Mouse (Mus musculus): ENCODE data around the gene Ust. TPM values are rescaled to one million over a fixed set of nuclear protein-coding genes. Genes with fewer than 3 reads are reported as not detected.

Ust gene
- total and polyA plus RNA-seq, 3 experiments, result not detected

- Histone ChIP-seq H3K4me2 (ENCODE audit: insufficient read depth, low read depth, poor library complexity, severe bottlenecking) (peak overlapping the region; percentile 74), H3K9ac (ENCODE audit: insufficient read depth, low read depth) (peak overlapping the region; percentile 51), H3K4me3 (replicated peaks in 1 of 3; ENCODE audit: low read depth in 2 of 3, low read length in 2 of 3, poor library complexity in 1 of 3) (peak overlapping the region; percentile 8 to 44 (median 15)), H3K4me1 (ENCODE audit: control insufficient read depth in 1 of 2, insufficient read depth in 2 of 2) (peaks cover 7 to 23% of the 10 kb centered on the region in 2 experiments; a peak in 3 of 4 replicates), H3K36me3 (replicated peaks in 1 of 2; ENCODE audit: control insufficient read depth in 1 of 2, insufficient read depth in 1 of 2, low read length in 1 of 2) (no peaks in the 10 kb centered on the region), H3K27me3 (replicated peaks) (no peaks in the 10 kb centered on the region), H3K27ac (ENCODE audit: insufficient read depth, low read depth) (no peak overlapping the region), H3K79me2 (replicated peaks; ENCODE audit: control insufficient read depth, extremely low read depth, insufficient read depth, poor library complexity, severe bottlenecking) (no peaks in the 10 kb centered on the region), H3K9me3 (replicated peaks; ENCODE audit: low read length) (no peaks in the 10 kb centered on the region)
- DNase-seq (ENCODE audit: extremely low read depth), result peak; percentile 30
- TF ChIP-seq ETS1 (conservative IDR thresholded peaks at IDR 0.05; ENCODE audit: low read depth, low read length), result peak; percentile 46
- TF ChIP-seq JUN (IDR thresholded peaks at IDR 0.05; ENCODE audit: insufficient read depth, low read depth, low read length), result no peak
- TF ChIP-seq SIN3A (IDR thresholded peaks at IDR 0.05; ENCODE audit: low read length), result peak; percentile 63; the same call in 1 of the 2 replicates
- dilution Hi-C loops (cut with MboI; ENCODE audit: extremely low pct_ligation_motif_present, extremely low pct_unique_long_range_greater_than_20kb, low sequenced_read_pairs), result no loop called here
- in situ Hi-C loops (cut with MboI; ENCODE audit: low pct_ligation_motif_present, low pct_unique_long_range_greater_than_20kb, low sequenced_read_pairs), result loop anchor here (25.0 kb wide), 1 partner anchor 447 kb away; no protein-coding TSS in a partner anchor
Measured at GRCm38 (mm10) chr10:8240703-8241102, 277.9 kb downstream of the Ust start.

DNA sequence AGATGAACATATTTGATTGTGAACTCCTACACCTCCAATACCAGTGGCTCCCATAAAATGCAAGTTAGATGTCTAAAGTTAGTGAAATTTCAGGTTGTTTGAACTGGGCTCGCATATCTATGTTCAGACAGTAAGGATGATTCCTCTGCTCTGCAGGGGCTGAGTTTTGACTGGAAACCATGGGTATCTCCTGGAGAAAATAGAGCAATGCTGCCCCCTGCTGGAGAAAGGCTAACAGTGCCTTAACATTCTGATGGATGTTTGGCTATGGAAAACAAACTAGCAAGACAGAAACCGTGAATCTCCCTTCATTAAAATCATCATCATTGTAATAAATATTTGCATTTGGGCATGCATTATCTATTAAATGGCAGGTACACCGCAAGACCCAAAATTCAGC is 278.4 kb downstream of the Ust start:
- Histone ChIP-seq H3K27me3 (replicated peaks) (no peaks in the 10 kb centered on the region), H3K9ac (ENCODE audit: insufficient read depth, low read depth) (peak overlapping the region; percentile 51; the same call in 1 of the 2 replicates), H3K4me2 (ENCODE audit: insufficient read depth, low read depth, poor library complexity, severe bottlenecking) (peak overlapping the region; percentile 74), H3K36me3 (replicated peaks in 1 of 2; ENCODE audit: control insufficient read depth in 1 of 2, insufficient read depth in 1 of 2, low read length in 1 of 2) (no peaks in the 10 kb centered on the region), H3K4me1 (ENCODE audit: control insufficient read depth in 1 of 2, insufficient read depth in 2 of 2) (peaks cover 7 to 23% of the 10 kb centered on the region in 2 experiments; a peak in 3 of 4 replicates), H3K9me3 (replicated peaks; ENCODE audit: low read length) (peaks cover 2% of the 10 kb centered on the region), H3K79me2 (replicated peaks; ENCODE audit: control insufficient read depth, extremely low read depth, insufficient read depth, poor library complexity, severe bottlenecking) (no peaks in the 10 kb centered on the region), H3K4me3 (replicated peaks in 1 of 3; ENCODE audit: low read depth in 2 of 3, low read length in 2 of 3, poor library complexity in 1 of 3) (peak overlapping the region; percentile 8 to 44 (median 15)), H3K27ac (ENCODE audit: insufficient read depth, low read depth) (no peak overlapping the region)
- DNase-seq (ENCODE audit: extremely low read depth), result peak; percentile 88
- in situ Hi-C loops (cut with MboI; ENCODE audit: low pct_ligation_motif_present, low pct_unique_long_range_greater_than_20kb, low sequenced_read_pairs) (loop anchor here (25.0 kb wide), 1 partner anchor 447 kb away; no protein-coding TSS in a partner anchor), dilution Hi-C loops (cut with MboI; ENCODE audit: extremely low pct_ligation_motif_present, extremely low pct_unique_long_range_greater_than_20kb, low sequenced_read_pairs) (no loop called here)
- no peak for TF ChIP-seq CHD2 (IDR thresholded peaks at IDR 0.05; ENCODE audit: low read length)
- TF ChIP-seq HCFC1 (IDR thresholded peaks at IDR 0.05; ENCODE audit: low read depth, low read length), result no peak
- no peak; the same call in 1 of the 2 replicates for TF ChIP-seq NELFE (IDR thresholded peaks at IDR 0.05; ENCODE audit: low read depth, low read length)
- TF ChIP-seq IRF4 (IDR thresholded peaks at IDR 0.05; ENCODE audit: low read depth, low read length), result no peak
- no peak for TF ChIP-seq TBP (conservative IDR thresholded peaks at IDR 0.05; ENCODE audit: low read depth, low read length)
- TF ChIP-seq UBTF (IDR thresholded peaks at IDR 0.05; ENCODE audit: low read depth, low read length), result no peak
- TF ChIP-seq GABPA (IDR thresholded peaks at IDR 0.05; ENCODE audit: insufficient replicate concordance, low read depth, low read length), result no peak
- peak; percentile 81 to 95 for TF ChIP-seq CTCF (conservative IDR thresholded peaks at IDR 0.05 in 1 of 2, IDR thresholded peaks at IDR 0.05 in 1 of 2; ENCODE audit: low read depth in 2 of 2, low read length in 2 of 2)
- TF ChIP-seq ETS1 (conservative IDR thresholded peaks at IDR 0.05; ENCODE audit: low read depth, low read length), result no peak
- TF ChIP-seq USF2 (conservative IDR thresholded peaks at IDR 0.05; ENCODE audit: low read depth, low read length), result no peak
- 0 out of 2 replicates have a peak, but pooled peaks have one; percentile 10 for TF ChIP-seq JUN (IDR thresholded peaks at IDR 0.05; ENCODE audit: insufficient read depth, low read depth, low read length)
- no peak for TF ChIP-seq NRF1 (IDR thresholded peaks at IDR 0.05; ENCODE audit: low read depth, low read length)
- no peak for TF ChIP-seq MEF2A (IDR thresholded peaks at IDR 0.05; ENCODE audit: borderline replicate concordance, low read depth, low read length)
- no peak for TF ChIP-seq ZKSCAN1 (IDR thresholded peaks at IDR 0.05; ENCODE audit: borderline replicate concordance, low read depth, low read length)
- TF ChIP-seq MAX (IDR thresholded peaks at IDR 0.05; ENCODE audit: low read length), result no peak
- TF ChIP-seq KAT2A (IDR thresholded peaks at IDR 0.05; ENCODE audit: insufficient replicate concordance, low read length), result no peak
- TF ChIP-seq ZMIZ1 (IDR thresholded peaks at IDR 0.05; ENCODE audit: low read depth, low read length), result no peak
- no peak for TF ChIP-seq PAX5 (IDR thresholded peaks at IDR 0.05; ENCODE audit: low read length)
- no peak for TF ChIP-seq JUND (conservative IDR thresholded peaks at IDR 0.05; ENCODE audit: low read depth, low read length)
- TF ChIP-seq BHLHE40 (IDR thresholded peaks at IDR 0.05; ENCODE audit: low read depth, low read length), result no peak
- TF ChIP-seq MYC (IDR thresholded peaks at IDR 0.05; ENCODE audit: low read depth, low read length), result 0 out of 2 replicates have a peak, but pooled peaks have one; percentile 23
- TF ChIP-seq MAFK (IDR thresholded peaks at IDR 0.05; ENCODE audit: insufficient replicate concordance, low read length), result no peak
- no peak for TF ChIP-seq POLR2AphosphoS2 (IDR thresholded peaks at IDR 0.05; ENCODE audit: low read depth, low read length)
- TF ChIP-seq ZNF384 (IDR thresholded peaks at IDR 0.05; ENCODE audit: low read depth, low read length), result no peak
- TF ChIP-seq RAD21 (IDR thresholded peaks at IDR 0.05; ENCODE audit: low read depth, low read length), result peak; percentile 98
- TF ChIP-seq SIN3A (IDR thresholded peaks at IDR 0.05; ENCODE audit: low read length), result peak; percentile 13; the same call in 1 of the 2 replicates
- no peak for TF ChIP-seq E2F4 (IDR thresholded peaks at IDR 0.05; ENCODE audit: insufficient replicate concordance, low read depth, low read length)
- TF ChIP-seq CHD1 (IDR thresholded peaks at IDR 0.05; ENCODE audit: low read depth, low read length), result no peak
- no peak for TF ChIP-seq MAZ (IDR thresholded peaks at IDR 0.05; ENCODE audit: low read depth, low read length)
- no peak for TF ChIP-seq POLR2A (IDR thresholded peaks at IDR 0.05; ENCODE audit: low read depth, low read length)
- no peak for TF ChIP-seq USF1 (IDR thresholded peaks at IDR 0.05; ENCODE audit: low read depth, low read length)
- TF ChIP-seq RCOR1 (conservative IDR thresholded peaks at IDR 0.05; ENCODE audit: low read depth, low read length), result no peak

Data from CH12.LX (cell line).